Mouse (Mus musculus): ENCODE measurements around the gene E330017A01Rik.

The E330017A01Rik gene

GRCm38 (mm10) chr16:58591299-58591698, 47.2 kb downstream of the E330017A01Rik start:
- DNase-seq (ENCODE audit: low spot score in 2 of 2) = no peak

- no peak for DNase-seq (ENCODE audit: low spot score in 2 of 2)
These were observed 49.1 kb downstream of the E330017A01Rik start for GRCm38 (mm10) chr16:58589444-58589843.
